Mouse (Mus musculus): ENCODE results near the gene Sema3g.

The Sema3g gene

DNA sequence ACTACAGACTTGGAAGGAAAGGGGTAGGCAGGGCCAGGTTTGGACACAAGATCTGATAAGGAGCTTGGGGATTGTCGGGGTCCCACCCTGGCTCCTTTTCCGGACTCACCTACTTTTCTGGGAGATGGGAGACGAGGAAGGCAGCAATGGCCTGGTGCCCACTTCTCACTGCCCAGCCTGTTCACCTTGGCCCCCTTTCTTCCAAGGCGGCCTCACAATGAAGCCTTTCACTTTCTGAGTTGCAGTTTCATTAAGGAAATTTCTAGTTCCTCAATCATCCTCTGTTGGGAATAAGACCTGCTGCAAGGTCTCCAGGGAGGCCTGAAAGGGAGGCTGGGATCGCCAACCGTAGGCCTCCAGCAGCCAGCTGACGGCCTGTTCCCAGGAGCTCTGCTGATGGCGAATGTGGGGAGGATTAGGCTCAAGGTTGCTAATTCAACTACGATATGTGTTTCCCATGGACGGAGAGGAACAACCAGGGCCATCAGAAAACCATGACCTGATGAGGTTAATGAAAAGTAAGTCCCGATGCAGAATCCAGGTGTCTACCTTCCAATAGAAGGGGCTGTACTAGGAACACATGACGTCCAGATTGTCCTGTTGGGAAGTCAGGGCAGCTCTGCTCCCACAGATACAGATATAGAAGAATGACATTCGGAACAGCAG lies 14.9 kb downstream of the Sema3g start:
- no peak for DNase-seq (ENCODE audit: low read depth)

GRCm38 (mm10) chr14:31233070-31233995 lies 15.7 kb downstream of the Sema3g start:
- no peak for DNase-seq (ENCODE audit: low read depth)

DNA sequence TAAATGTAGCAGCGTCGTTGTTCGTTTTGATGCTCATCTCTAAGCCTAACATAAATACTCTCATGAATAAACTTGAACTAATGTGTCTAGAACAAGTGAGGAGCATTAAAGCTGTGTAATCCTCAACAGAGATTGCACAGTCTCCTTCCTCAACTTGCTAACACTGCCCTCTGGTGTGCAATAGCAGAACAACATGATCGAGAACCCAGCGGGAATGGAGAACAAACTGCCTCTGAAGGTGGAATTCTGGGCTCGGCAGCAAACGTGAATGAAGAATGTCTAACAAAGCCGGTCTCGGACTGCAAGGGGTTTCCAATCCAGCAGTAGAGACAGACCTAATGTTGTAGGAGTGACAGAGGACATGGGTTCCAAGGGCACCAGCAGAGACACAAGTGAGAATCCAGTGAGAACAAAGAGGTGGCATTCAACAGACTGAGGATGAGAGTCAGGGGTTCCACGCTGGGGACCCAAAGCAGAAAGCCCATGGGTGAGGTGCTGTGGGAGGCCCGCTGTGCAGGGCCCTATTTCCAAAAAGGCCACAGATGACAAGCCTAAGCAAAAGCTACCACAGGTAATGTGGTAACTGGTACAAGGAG lies 16.4 kb downstream of the Sema3g start:
- DNase-seq (ENCODE audit: low read depth), result peak; percentile 88

DNA sequence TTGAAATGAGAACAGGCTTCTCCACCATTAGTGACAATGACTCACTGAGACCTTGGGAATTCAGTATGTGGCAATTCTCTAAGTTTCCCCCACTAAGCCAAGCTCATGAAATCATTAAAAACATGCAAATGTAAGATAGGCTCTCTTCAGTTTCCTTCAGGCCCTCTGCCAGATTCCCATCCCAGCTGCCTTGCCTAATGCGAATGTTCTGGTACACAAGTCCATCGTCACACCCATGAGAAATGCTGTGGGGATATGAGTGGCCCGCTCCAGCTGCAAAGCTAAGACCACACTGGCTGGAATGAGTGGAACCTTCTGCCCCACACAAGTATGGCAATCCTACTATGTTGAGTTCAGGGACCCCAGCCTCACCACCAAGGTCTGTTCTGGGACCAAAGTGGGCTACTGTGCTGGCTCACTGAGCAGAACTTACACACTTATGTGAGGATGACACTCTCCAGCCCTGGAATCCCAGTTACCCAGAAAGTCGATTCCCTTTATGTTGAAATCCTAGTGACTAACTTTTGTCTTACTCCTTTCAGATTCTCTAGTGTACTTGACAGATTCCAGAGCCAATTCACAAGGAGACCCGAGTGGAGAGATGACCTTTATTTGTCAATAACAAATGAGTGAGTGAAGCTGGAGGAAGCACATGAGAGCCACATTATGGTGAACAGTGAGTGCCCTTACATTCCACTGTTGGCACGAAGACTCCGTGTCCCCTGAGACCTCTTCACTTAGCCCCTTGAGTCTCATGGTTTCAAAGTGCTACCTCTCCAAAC lies 19.6 kb downstream of the Sema3g start:
- DNase-seq (ENCODE audit: low read depth), result no peak

- no peak for DNase-seq (ENCODE audit: low read depth)
Observed at GRCm38 (mm10) chr14:31240528-31240927, 22.9 kb downstream of the Sema3g start.

- DNase-seq (ENCODE audit: low read depth), result no peak
Observed at GRCm38 (mm10) chr14:31244777-31245176, 27.1 kb downstream of the Sema3g start.

DNA sequence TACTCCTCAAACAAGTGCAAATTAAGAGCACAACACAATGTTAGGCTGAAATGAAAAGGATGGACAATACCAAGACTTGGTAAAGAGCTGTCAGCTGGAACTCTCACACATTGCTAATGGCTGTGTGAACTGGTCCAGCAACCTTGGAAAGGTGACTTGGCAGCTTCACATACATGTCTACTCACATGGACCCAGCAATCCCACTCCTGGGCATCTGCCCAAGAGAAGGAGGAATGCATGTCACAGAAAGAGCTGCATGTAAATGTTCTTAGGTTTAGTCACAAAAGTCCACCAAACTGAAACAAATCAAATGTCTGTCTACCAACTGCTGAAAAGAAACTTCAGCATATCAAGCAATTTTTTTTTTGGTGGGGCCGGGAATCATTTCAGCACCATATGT lies 28.3 kb downstream of the Sema3g start:
- DNase-seq (ENCODE audit: low read depth), result no peak

DNA sequence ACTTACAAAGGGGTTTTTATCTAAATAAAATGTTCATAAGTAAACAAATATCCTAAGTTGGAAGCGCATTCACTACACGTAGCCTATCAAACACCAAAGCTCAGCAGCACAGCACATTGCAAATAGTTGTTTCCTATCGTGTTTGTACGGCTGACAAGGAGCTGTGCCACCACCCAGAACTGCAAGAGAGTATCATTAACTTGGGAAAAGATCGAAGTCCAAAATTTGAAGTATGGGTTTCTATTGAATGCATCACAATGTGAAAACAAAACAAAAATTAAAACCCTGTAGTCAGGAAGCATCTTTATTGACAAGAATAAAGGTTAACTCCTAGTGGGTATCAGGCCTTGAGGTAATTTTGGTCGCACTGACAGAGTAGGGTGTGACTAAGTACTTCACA lies 30.7 kb downstream of the Sema3g start:
- DNase-seq (ENCODE audit: low read depth), result no peak

DNA sequence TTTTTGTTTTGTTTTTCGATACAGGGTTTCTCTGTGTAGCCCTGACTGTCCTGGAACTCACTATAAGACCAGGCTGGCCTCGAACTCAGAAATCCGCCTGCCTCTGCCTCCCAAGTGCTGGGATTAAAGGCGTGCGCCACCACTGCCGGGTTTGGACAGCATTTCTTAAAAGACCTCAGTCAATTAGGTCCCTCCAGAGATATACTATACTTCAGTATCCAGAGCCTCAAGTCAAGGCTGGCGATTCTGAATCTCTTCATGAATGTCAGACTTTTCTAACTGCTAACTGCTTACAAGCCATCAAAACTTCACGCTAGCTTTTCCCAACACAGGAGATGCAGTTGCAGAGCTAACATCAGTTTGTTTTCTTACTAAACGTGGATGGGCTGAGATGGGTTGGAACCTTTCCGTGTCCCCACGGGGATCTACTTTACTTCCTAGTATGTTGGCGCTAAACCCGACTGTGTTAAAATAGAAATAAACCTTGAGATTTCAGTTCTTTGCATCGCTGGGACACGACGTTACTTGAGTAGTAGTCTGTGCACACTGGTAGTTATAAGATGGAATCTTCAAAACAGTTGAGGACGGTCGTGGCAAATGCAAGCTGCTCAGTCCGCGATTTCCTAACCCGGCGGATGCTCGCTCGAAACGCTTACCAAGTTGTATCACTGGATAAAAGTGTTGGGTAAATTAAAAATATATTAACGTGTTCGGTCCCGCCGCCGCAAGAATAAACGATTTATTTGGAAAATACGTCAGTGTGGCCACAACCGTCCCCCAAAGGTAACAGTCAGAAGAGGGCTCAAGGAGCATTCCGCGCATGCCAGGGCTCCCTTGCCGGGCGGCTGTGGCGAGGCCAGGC lies 32.8 kb downstream of the Sema3g start:
- no peak for DNase-seq (ENCODE audit: low read depth)

GRCm38 (mm10) chr14:31251084-31251604 lies 33.5 kb downstream of the Sema3g start, which contains the start of the genes Phf7 and Bap1:
TSS of gene Phf7 (minus strand) at chr14:31251317.
TSS of gene Bap1 (plus strand) at chr14:31251450.
- peak; percentile 85 for DNase-seq (ENCODE audit: low read depth)

GRCm38 (mm10) chr14:31251626-31252025 lies 34.0 kb downstream of the Sema3g start:
- DNase-seq (ENCODE audit: low read depth), result no peak

DNA sequence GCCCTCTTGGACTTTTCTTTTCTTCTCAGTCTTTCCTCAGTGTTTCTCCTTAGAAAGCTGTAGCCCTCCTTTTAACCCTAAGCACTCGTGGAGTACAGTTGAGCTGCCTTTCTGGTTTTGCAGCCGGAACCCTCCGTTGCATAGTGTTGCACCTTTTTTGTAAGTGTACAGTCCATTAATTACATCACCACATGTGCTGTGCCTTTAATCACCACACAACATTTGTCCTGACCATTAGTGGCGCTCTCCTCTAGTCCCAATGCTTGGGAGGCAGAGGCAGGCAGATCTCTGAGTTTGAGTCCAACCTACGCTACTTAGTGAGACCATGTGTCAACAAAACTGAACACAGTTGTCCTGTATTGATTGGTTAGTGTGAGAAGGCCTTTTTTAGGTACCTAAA lies 34.4 kb downstream of the Sema3g start:
- no peak for DNase-seq (ENCODE audit: low read depth)

DNA sequence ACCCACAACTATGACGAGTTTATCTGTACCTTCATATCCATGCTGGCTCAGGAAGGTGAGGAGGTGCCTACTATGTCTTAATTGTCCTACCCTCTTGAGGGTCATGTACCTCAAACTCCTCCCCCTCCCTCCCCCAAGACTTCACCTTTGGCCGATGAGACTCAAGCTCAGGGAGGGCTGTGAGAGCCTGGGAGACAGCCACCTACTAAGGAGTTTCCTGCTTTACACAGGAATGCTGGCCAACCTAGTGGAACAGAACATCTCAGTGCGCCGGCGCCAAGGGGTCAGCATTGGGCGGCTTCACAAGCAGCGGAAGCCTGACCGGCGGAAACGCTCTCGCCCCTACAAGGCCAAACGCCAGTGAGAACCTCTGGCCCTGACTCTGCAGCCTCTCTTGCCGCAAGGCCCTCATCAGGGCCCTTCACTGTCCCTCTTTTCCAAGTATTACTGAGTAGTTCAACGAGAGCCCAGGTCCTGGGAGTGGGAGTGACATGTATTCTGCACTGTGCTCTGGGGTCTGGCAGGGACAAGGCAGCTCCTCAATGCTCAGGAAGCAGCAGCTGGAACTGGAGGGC lies 40.9 kb downstream of the Sema3g start:
- no peak for DNase-seq (ENCODE audit: low read depth)

- DNase-seq (ENCODE audit: low read depth), result peak; percentile 28
Observed at GRCm38 (mm10) chr14:31260374-31260773, 42.7 kb downstream of the Sema3g start.

DNA sequence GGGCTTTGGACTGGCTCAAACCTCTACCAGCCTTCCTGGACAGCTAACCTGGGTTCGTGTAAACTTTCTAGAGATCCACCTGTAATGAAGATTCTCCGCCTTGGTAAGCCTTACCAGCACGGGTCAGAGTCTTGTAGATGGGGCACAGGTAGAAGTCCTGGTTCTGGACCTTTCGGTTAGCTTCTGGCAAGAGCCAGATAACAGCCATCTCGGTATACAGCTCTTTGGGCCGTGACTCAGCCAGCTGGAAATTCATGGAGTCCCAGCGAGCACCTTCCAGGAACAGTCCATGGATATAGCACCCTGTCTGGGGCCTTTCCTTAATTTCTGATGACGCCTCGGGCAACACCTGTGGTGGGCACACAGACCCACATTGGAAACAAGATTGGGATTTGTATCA lies 43.3 kb downstream of the Sema3g start:
- no peak for DNase-seq (ENCODE audit: low read depth)

GRCm38 (mm10) chr14:31267649-31268048 lies 50.0 kb downstream of the Sema3g start:
- no peak for DNase-seq (ENCODE audit: low read depth)

DNA sequence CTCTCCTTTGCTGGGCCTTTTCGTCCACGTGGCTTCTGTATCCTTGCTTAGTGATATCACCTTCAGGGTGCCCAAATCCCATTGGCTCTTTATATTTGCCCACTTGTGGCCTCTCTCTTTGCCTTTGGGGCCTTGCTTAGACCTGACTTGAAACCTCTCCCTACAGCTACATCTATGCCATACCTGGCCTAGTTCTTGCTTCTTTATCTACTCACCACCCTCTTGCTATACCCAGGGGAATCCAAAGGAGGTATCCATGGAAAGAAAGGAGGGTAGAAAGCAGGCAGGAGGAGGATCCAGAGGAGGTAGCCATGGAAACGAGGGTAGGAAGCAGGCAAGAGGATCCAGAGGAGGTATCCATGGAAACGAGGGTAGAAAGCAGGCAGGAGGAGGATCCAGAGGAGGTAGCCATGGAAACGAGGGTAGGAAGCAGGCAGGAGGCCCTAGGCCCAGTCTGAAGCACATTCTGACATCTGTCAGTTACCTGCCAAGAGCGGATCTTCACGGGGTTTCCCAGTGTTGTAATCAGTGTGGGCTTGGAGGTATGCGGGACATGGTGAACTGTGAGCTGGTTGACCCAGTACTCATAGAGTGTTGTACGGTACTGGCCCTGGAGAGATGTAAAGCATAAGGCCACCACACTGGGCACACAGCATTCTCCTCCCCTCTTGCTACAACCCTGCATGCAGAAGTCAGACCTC lies 50.8 kb downstream of the Sema3g start:
- DNase-seq (ENCODE audit: low read depth), result no peak

GRCm38 (mm10) chr14:31269456-31270100 lies 51.9 kb downstream of the Sema3g start:
- DNase-seq (ENCODE audit: low read depth), result peak; percentile 34

- no peak for DNase-seq (ENCODE audit: low read depth)
Observed at GRCm38 (mm10) chr14:31271121-31271520, 53.5 kb downstream of the Sema3g start.

Data from c-Kit-positive CD71-negative TER-119-negative erythroid progenitor cells, embryonic 14.5 days (primary cell).